Mouse (Mus musculus) kidney, adult 2 months (tissue): ENCODE data around the gene Hils1.

ENCODE experiments used
- CTCF ChIP-seq: fragments of 200-500 bp; conservative IDR thresholded peaks from 2 replicates; pipeline ENCODE4 v1.5.1; 2011; ENCODE audit warnings: low read depth, mild to moderate bottlenecking, control low read depth, low read length, moderate library complexity, mixed read lengths; ENCODE audit not compliant: insufficient read depth, insufficient read length
- POLR2A ChIP-seq: fragments of 200-500 bp; IDR thresholded peaks from one replicate; pipeline ENCODE4 v1.6.1; 2011; ENCODE audit warnings: low read depth, low read length, control low read depth

DNA sequence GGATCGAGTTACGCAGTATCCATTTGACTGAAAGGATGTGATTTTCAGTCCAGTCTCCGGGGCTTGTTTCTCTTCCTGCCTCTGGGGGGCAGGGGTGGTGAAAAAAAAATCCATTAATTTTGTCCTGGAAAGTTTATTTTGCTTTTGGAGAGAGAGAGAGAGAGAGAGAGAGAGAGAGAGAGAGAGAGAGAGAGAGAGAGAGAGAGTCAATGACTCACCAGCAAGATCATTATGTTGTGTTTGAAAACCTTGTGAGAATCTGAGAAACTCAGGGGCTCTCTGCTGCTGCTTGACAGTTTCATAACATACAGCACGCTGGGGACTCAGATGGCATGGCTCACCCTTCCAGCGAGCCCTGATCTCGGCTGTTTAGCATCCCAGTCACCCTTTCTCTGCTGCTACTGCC is 46.4 kb upstream of the Hils1 start:
- TF ChIP-seq POLR2A, result no peak
- TF ChIP-seq CTCF, result no peak
